In genomic region chr7:130263233-130263594, GRCm38 (mm10) we compare ENCODE assay signal across 9 mouse cellular contexts.
DNase-seq lines count a peak whose midpoint lies in the region; ATAC-seq lines count a peak whose summit lies in the region.
"Had no signal": no experiment of that assay in that cellular context is flagged by ENCODE, and none has a peak within 500 bp of the region (broad histone marks: within the 10 kb centered on the region; RNA-seq: fewer than 3 reads in every experiment).

No protein-coding gene starts in this region.

- peaks cover 4% of the 10 kb centered on the region; the same call in 1 of the 2 replicates for H3K36me3 ChIP-seq in heart, embryonic 10.5 days
- H3K36me3 ChIP-seq in hindbrain, embryonic 14.5 days (replicated peaks; ENCODE audit: control insufficient read depth, insufficient read depth) = no peaks in the 10 kb centered on the region
- H3K36me3 ChIP-seq in midbrain, embryonic 11.5 days (ENCODE audit: control insufficient read depth, insufficient read depth, low read length) = no peaks in the 10 kb centered on the region

- ATAC-seq in hindbrain, embryonic 14.5 days (ENCODE audit: low FRiP score) = no peak
- ATAC-seq in midbrain, embryonic 11.5 days (ENCODE audit: low FRiP score) = no peak

- intact Hi-C loops in left cerebral cortex, postnatal 4 days (cut with DNase I) = loop anchor here (5.0 to 10.0 kb wide), 3 partner anchors 112 to 611 kb away; no protein-coding TSS in a partner anchor

- H3K4me1 ChIP-seq in heart, embryonic 10.5 days = peaks cover 69% of the 10 kb centered on the region
- peaks cover 57% of the 10 kb centered on the region for H3K4me1 ChIP-seq in hindbrain, embryonic 14.5 days (replicated peaks; ENCODE audit: control insufficient read depth, insufficient read depth, low read length)
- peaks cover 74% of the 10 kb centered on the region for H3K4me1 ChIP-seq in midbrain, embryonic 11.5 days (ENCODE audit: control insufficient read depth, insufficient read depth, low read length)

- 56% methylated on average over 4 of the region's 4 CpGs for WGBS in heart, embryonic 10.5 days
- WGBS in hindbrain, embryonic 14.5 days = 25% methylated on average over 4 of the region's 4 CpGs
- 13% methylated on average over 4 of the region's 4 CpGs for WGBS in midbrain, embryonic 11.5 days

- peak overlapping the region; percentile 83 for H3K4me2 ChIP-seq in hindbrain, embryonic 14.5 days (replicated peaks)
- peak overlapping the region; percentile 77 for H3K4me2 ChIP-seq in midbrain, embryonic 11.5 days

- no peak for DNase-seq in heart, embryonic 10.5 days (ENCODE audit: low spot score)
- DNase-seq in heart, postnatal 4 days = no peak
- peak; percentile 34 for DNase-seq in adipocyte (ENCODE audit: low spot score)
- no peak for DNase-seq in hindbrain, embryonic 14.5 days (ENCODE audit: low spot score)
- DNase-seq in midbrain, embryonic 11.5 days (ENCODE audit: low spot score, missing footprints) = peak; percentile 90
- DNase-seq in spleen, adult 18-20 months = no peak
- DNase-seq in left cerebral cortex, postnatal 4 days = no peak
- no peak for DNase-seq in ovary, postnatal 14 days (ENCODE audit: low spot score)
- DNase-seq: right cerebral cortex, adult 18-20 months had no signal

- H3K9ac ChIP-seq in hindbrain, embryonic 14.5 days = peak overlapping the region; percentile 62
- H3K9ac ChIP-seq in midbrain, embryonic 11.5 days (ENCODE audit: low read length) = peak overlapping the region; percentile 94

- peak overlapping the region; percentile 76 for H3K4me3 ChIP-seq in heart, embryonic 10.5 days
- H3K4me3 ChIP-seq in hindbrain, embryonic 14.5 days (replicated peaks; ENCODE audit: low read length) = peak overlapping the region; percentile 59
- peak overlapping the region; percentile 91 for H3K4me3 ChIP-seq in midbrain, embryonic 11.5 days (ENCODE audit: low read depth, low read length)

- H3K27ac ChIP-seq in heart, embryonic 10.5 days = peak overlapping the region; percentile 89
- H3K27ac ChIP-seq in hindbrain, embryonic 14.5 days = peak overlapping the region; percentile 51; the same call in 1 of the 2 replicates
- H3K27ac ChIP-seq in midbrain, embryonic 11.5 days (ENCODE audit: low read depth, low read length) = peak overlapping the region; percentile 46

- H3K27me3 ChIP-seq in heart, embryonic 10.5 days (ENCODE audit: insufficient read depth, poor library complexity, severe bottlenecking) = 0 out of 2 replicates have a peak, but pooled peaks cover 6% of the 10 kb centered on the region
- no peaks in the 10 kb centered on the region; the same call in 1 of the 2 replicates for H3K27me3 ChIP-seq in hindbrain, embryonic 14.5 days (ENCODE audit: control insufficient read depth, insufficient read depth, low read length)
- peaks cover 8% of the 10 kb centered on the region; the same call in 1 of the 2 replicates for H3K27me3 ChIP-seq in midbrain, embryonic 11.5 days (ENCODE audit: control insufficient read depth, insufficient read depth, low read length)

- H3K9me3 ChIP-seq in heart, embryonic 10.5 days = no peaks in the 10 kb centered on the region
- H3K9me3 ChIP-seq in hindbrain, embryonic 14.5 days (ENCODE audit: control insufficient read depth, low read length) = no peaks in the 10 kb centered on the region
- H3K9me3 ChIP-seq in midbrain, embryonic 11.5 days (ENCODE audit: control insufficient read depth, low read length) = no peaks in the 10 kb centered on the region

Comparison
In these comparisons a context has a peak if more than half of its experiments do, and no peak if none do; other contexts are left out.
1. DNase-seq: peak in adipocyte (single experiment) and midbrain, embryonic 11.5 days (single experiment); none in heart, embryonic 10.5 days (single experiment), heart, postnatal 4 days (single experiment), hindbrain, embryonic 14.5 days (single experiment), spleen, adult 18-20 months (0 of 2), left cerebral cortex, postnatal 4 days (single experiment) and ovary, postnatal 14 days (single experiment).
2. Peak in every context shown above with its lines, with median percentiles within 50 percentile points of each other: H3K27ac ChIP-seq and H3K4me3 ChIP-seq.